Mouse (Mus musculus) lung, embryonic 16.5 days (tissue): ENCODE results near the gene Ankrd44. TPM values are rescaled to one million over a fixed set of nuclear protein-coding genes. Genes with fewer than 3 reads are reported as not detected.

Experiments
- ATAC-seq: fragments of 200-750 bp; cut with Nextera tagmentation; 2 replicates; pipeline ENCODE4 v1.8.0; 2017; ENCODE audit warnings: low read depth, mild to moderate bottlenecking, moderate library complexity
- H3K27ac ChIP-seq: fragments of 300-500 bp; sonication (generic); 2 replicates; pipeline ENCODE4 v1.5.1; 2014; ENCODE audit warnings: mild to moderate bottlenecking, control low read depth, low read length
- H3K27me3 ChIP-seq: fragments of 300-500 bp; sonication (generic); 2 replicates; pipeline ENCODE4 v1.6.1; 2014; ENCODE audit warnings: low read depth, low read length, mixed read lengths; ENCODE audit not compliant: control insufficient read depth, insufficient read depth
- H3K36me3 ChIP-seq: fragments of 300-500 bp; sonication (generic); 2 replicates; pipeline ENCODE4 v1.6.1; 2014; ENCODE audit warnings: low read length; ENCODE audit not compliant: control insufficient read depth, insufficient read depth
- H3K4me1 ChIP-seq: fragments of 300-500 bp; sonication (generic); replicated peaks from 2 replicates; pipeline ENCODE4 v1.6.1; 2014; ENCODE audit warnings: low read length, mixed read lengths; ENCODE audit not compliant: control insufficient read depth, insufficient read depth
- H3K4me2 ChIP-seq: fragments of 300-500 bp; sonication (generic); 2 replicates; pipeline ENCODE4 v1.6.1; 2014; ENCODE audit warnings: low read depth, low read length, control low read depth
- H3K4me3 ChIP-seq: fragments of 300-500 bp; sonication (generic); 2 replicates; pipeline ENCODE4 v1.5.1; 2014; ENCODE audit warnings: mild to moderate bottlenecking, low read length, control low read depth
- H3K9ac ChIP-seq: fragments of 300-500 bp; sonication (generic); 2 replicates; pipeline ENCODE4 v1.6.1; 2014; ENCODE audit warnings: low read length, control low read depth
- H3K9me3 ChIP-seq: fragments of 300-500 bp; sonication (generic); 2 replicates; pipeline ENCODE4 v1.6.1; 2016; ENCODE audit warnings: low read length; ENCODE audit not compliant: control insufficient read depth
- WGBS: fragments of 180-500 bp; shearing (Covaris S2); extraction: QIAGEN DNeasy Blood & Tissue Kit; methylation state at CpG from one replicate; pipeline ENCODE4 v1.1.7; 2014; 5-methylcytosine and 5-hydroxymethylcytosine counted together
- polyA plus RNA-seq: library from polyadenylated mRNA; unstranded; fragments of >200 nt; fragmentation: Nextera tagmentation; extraction: Ambion mirVana; gene quantifications from 2 replicates; pipeline ENCODE4 v1.2.1, GENCODE M21; 2015

Gene Ankrd44
- polyA plus RNA-seq, 1 experiment from 2014 or later = 19.5 TPM

GRCm38 (mm10) chr1:54864928-54865652 is 61.1 kb downstream of the Ankrd44 start:
- Histone ChIP-seq H3K27me3 (no peaks in the 10 kb centered on the region), H3K4me1 (peaks cover 17% of the 10 kb centered on the region), H3K9me3 (no peaks in the 10 kb centered on the region), H3K36me3 (no peaks in the 10 kb centered on the region), H3K4me2 (no peak overlapping the region), H3K9ac (no peak overlapping the region), H3K27ac (no peak overlapping the region), H3K4me3 (no peak overlapping the region)
- 74% methylated on average over 7 of the region's 7 CpGs for WGBS
- ATAC-seq = peak; percentile 25; the same call in 1 of the 2 replicates

GRCm38 (mm10) chr1:54860361-54860760 is 65.8 kb downstream of the Ankrd44 start:
- H3K9ac ChIP-seq = no peak overlapping the region
- H3K4me2 ChIP-seq = no peak overlapping the region
- H3K9me3 ChIP-seq = no peaks in the 10 kb centered on the region
- no peak overlapping the region for H3K27ac ChIP-seq
- no peak overlapping the region for H3K4me3 ChIP-seq
- 54% methylated on average over 5 of the region's 5 CpGs for WGBS
- no peaks in the 10 kb centered on the region for H3K36me3 ChIP-seq
- H3K27me3 ChIP-seq = no peaks in the 10 kb centered on the region
- no peaks in the 10 kb centered on the region for H3K4me1 ChIP-seq
- no peak for ATAC-seq

GRCm38 (mm10) chr1:54859876-54860275 is 66.3 kb downstream of the Ankrd44 start:
- no peaks in the 10 kb centered on the region for H3K9me3 ChIP-seq
- H3K36me3 ChIP-seq = no peaks in the 10 kb centered on the region
- ATAC-seq = no peak
- no peaks in the 10 kb centered on the region for H3K4me1 ChIP-seq
- no peak overlapping the region for H3K4me3 ChIP-seq
- H3K9ac ChIP-seq = no peak overlapping the region
- H3K27me3 ChIP-seq = no peaks in the 10 kb centered on the region
- no peak overlapping the region for H3K27ac ChIP-seq
- no peak overlapping the region for H3K4me2 ChIP-seq

GRCm38 (mm10) chr1:54858898-54859297 is 67.3 kb downstream of the Ankrd44 start:
- Histone ChIP-seq H3K27ac (no peak overlapping the region), H3K4me3 (no peak overlapping the region), H3K4me1 (no peaks in the 10 kb centered on the region), H3K36me3 (no peaks in the 10 kb centered on the region), H3K9me3 (no peaks in the 10 kb centered on the region), H3K4me2 (no peak overlapping the region), H3K9ac (no peak overlapping the region), H3K27me3 (no peaks in the 10 kb centered on the region)
- 98% methylated on average over 2 of the region's 2 CpGs for WGBS
- ATAC-seq = no peak

DNA sequence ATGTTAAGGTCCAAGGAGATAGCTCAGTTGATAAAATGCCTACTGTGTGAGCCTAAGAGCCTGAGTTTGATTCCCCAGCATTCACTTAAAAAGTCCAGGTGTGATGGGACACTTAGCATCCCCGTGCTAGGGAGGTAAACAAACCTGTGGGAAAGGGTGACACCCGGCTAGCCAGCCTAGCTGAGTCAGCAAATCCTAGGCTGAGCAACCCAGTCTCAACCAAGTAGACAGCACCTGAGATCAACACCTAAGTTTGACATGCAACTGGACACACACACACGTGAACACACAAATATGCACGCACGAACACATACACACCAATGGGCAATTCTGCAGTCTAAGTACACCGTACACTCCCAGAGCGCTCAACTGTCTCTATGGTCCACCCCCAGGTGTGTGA is 69.7 kb downstream of the Ankrd44 start:
- Histone ChIP-seq H3K9me3 (no peaks in the 10 kb centered on the region), H3K4me1 (peaks cover 2% of the 10 kb centered on the region), H3K4me2 (no peak overlapping the region), H3K27me3 (no peaks in the 10 kb centered on the region), H3K9ac (no peak overlapping the region), H3K36me3 (no peaks in the 10 kb centered on the region), H3K27ac (no peak overlapping the region), H3K4me3 (no peak overlapping the region)
- ATAC-seq = no peak
- WGBS = 91% methylated on average over 7 of the region's 7 CpGs

GRCm38 (mm10) chr1:54855970-54856369 is 70.2 kb downstream of the Ankrd44 start:
- Histone ChIP-seq H3K9me3 (no peaks in the 10 kb centered on the region), H3K4me3 (no peak overlapping the region), H3K27me3 (no peaks in the 10 kb centered on the region), H3K9ac (no peak overlapping the region), H3K36me3 (no peaks in the 10 kb centered on the region), H3K4me1 (peaks cover 4% of the 10 kb centered on the region), H3K27ac (no peak overlapping the region), H3K4me2 (no peak overlapping the region)
- 68% methylated on average over 3 of the region's 3 CpGs for WGBS
- ATAC-seq = no peak

- 85% methylated on average over 1 of the region's 1 CpGs for WGBS
- H3K4me1 ChIP-seq = peaks cover 7% of the 10 kb centered on the region
- no peaks in the 10 kb centered on the region for H3K9me3 ChIP-seq
- H3K27me3 ChIP-seq = no peaks in the 10 kb centered on the region
- H3K4me3 ChIP-seq = no peak overlapping the region
- no peak overlapping the region for H3K27ac ChIP-seq
- ATAC-seq = no peak
- H3K9ac ChIP-seq = no peak overlapping the region
- H3K4me2 ChIP-seq = no peak overlapping the region
- H3K36me3 ChIP-seq = no peaks in the 10 kb centered on the region
Measured at GRCm38 (mm10) chr1:54854388-54854787, 71.8 kb downstream of the Ankrd44 start.

- no peak overlapping the region for H3K27ac ChIP-seq
- no peaks in the 10 kb centered on the region for H3K9me3 ChIP-seq
- WGBS = 83% methylated on average over 11 of the region's 11 CpGs
- H3K4me2 ChIP-seq = no peak overlapping the region
- no peaks in the 10 kb centered on the region for H3K36me3 ChIP-seq
- H3K27me3 ChIP-seq = no peaks in the 10 kb centered on the region
- no peak for ATAC-seq
- peaks cover 7% of the 10 kb centered on the region for H3K4me1 ChIP-seq
- H3K4me3 ChIP-seq = no peak overlapping the region
- H3K9ac ChIP-seq = no peak overlapping the region
Measured at GRCm38 (mm10) chr1:54853311-54854000, 72.7 kb downstream of the Ankrd44 start.

DNA sequence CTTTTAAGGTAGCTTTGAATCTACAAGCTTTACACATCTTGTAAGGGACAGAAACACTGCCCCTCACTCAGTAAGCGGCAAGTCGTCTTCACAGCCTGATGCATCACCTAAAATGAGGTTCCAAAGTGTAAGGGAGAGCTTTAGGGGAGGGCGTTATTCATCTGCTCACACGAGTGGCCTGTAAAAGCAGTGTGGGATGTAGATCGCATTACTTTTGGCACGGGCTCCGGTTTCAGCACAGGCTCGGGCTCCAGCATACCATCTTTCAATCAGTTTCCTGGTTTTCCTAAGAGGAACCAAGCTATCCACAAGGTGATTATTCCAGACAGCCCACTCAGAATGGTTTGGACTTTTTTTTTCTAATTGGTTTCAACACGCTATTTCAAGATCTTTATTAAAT is 74.6 kb downstream of the Ankrd44 start:
- 32% methylated on average over 9 of the region's 9 CpGs for WGBS
- H3K27me3 ChIP-seq = no peaks in the 10 kb centered on the region
- no peak overlapping the region for H3K9ac ChIP-seq
- no peak overlapping the region for H3K4me3 ChIP-seq
- H3K36me3 ChIP-seq = no peaks in the 10 kb centered on the region
- peak; percentile 23; the same call in 1 of the 2 replicates for ATAC-seq
- no peak overlapping the region for H3K4me2 ChIP-seq
- peaks cover 12% of the 10 kb centered on the region for H3K4me1 ChIP-seq
- no peak overlapping the region for H3K27ac ChIP-seq
- no peaks in the 10 kb centered on the region for H3K9me3 ChIP-seq
